Mouse (Mus musculus) heart, postnatal 25 days (tissue): ENCODE measurements around the gene Ap2a1. TPM values are rescaled to one million over a fixed set of nuclear protein-coding genes. Genes with fewer than 3 reads are reported as not detected.

ENCODE experiments used
- DNase-seq: peaks from one replicate; pipeline ENCODE4 v3.0.0; 2022; ENCODE audit warnings: low spot score
- intact Hi-C: fragments of 180-260 bp; cut with DNase I; formaldehyde crosslinking; loops from one replicate; pipeline ENCODE4 v1.15.1; 2025
- total RNA-seq, 2 experiments: library from RNA; stranded (reverse); gene quantifications; 2 replicates each; pipeline ENCODE4 v1.2.3; 2021

The Ap2a1 gene
- total RNA-seq, 2 experiments from 2014 or later = 72.5 to 73.1 TPM

- no peak for DNase-seq
- intact Hi-C loops = loop anchor here (10.0 kb wide), 1 partner anchor 846 kb away; the partner anchor contains the start of genes Rpl18 and Sphk2
Observed at GRCm38 (mm10) chr7:44868919-44869696, 60.2 kb downstream of the Ap2a1 start.

- no peak for DNase-seq
- intact Hi-C loops = loop anchor here (10.0 kb wide), 1 partner anchor 846 kb away; the partner anchor contains the start of genes Rpl18 and Sphk2
Observed at GRCm38 (mm10) chr7:44868465-44868864, 60.8 kb downstream of the Ap2a1 start.

GRCm38 (mm10) chr7:44867802-44868201 is 61.5 kb downstream of the Ap2a1 start:
- DNase-seq = no peak
- intact Hi-C loops = loop anchor here (10.0 kb wide), 1 partner anchor 847 kb away; the partner anchor contains the start of genes Rpl18 and Sphk2

- no peak for DNase-seq
- intact Hi-C loops = loop anchor here (10.0 kb wide), 1 partner anchor 848 kb away; the partner anchor contains the start of genes Rpl18 and Sphk2
Observed at GRCm38 (mm10) chr7:44867010-44867702, 62.1 kb downstream of the Ap2a1 start.

GRCm38 (mm10) chr7:44866276-44867009 is 62.9 kb downstream of the Ap2a1 start:
- intact Hi-C loops = loop anchor here (10.0 kb wide), 1 partner anchor 848 kb away; the partner anchor contains the start of genes Rpl18 and Sphk2

GRCm38 (mm10) chr7:44864595-44865542 is 64.4 kb downstream of the Ap2a1 start:
- intact Hi-C loops = loop anchor here (5.0 to 10.0 kb wide), 2 partner anchors 32 to 850 kb away; partner anchors contain the start of genes Fuz, Rpl18 and Sphk2

More at GRCm38 (mm10) chr7:44866276-44867009, 62.9 kb downstream of the Ap2a1 start:
- DNase-seq = peak; percentile 59

GRCm38 (mm10) chr7:44863982-44864494 is 65.3 kb downstream of the Ap2a1 start:
- DNase-seq = no peak
- intact Hi-C loops = loop anchor here (5.0 to 10.0 kb wide), 2 partner anchors 33 to 851 kb away; partner anchors contain the start of genes Fuz, Rpl18 and Sphk2

More at GRCm38 (mm10) chr7:44864595-44865542, 64.4 kb downstream of the Ap2a1 start:
- DNase-seq = no peak

DNA sequence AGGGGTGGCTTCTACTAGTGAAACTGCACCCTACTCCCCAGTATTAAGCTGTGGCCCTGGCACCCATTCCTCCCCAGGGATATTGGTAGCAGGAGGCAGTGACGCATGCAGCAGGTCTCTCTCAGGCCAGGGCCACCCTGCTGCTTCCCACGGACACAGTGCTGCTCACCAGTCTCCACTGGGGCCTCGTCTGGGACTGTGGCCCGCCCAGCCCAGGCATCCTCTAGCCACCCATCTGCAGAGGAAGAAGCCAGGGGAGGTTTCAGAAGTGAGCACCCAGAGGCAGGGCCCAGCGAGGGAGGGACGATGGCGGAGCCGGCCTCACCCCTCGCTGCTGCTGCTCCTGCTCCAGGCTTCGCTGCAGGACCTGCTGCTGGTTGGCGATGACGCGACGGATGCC is 66.1 kb downstream of the Ap2a1 start:
- intact Hi-C loops = loop anchor here (5.0 to 10.0 kb wide), 2 partner anchors 34 to 852 kb away; partner anchors contain the start of genes Fuz, Rpl18 and Sphk2

GRCm38 (mm10) chr7:44862434-44862833 is 66.9 kb downstream of the Ap2a1 start:
- intact Hi-C loops = loop anchor here (5.0 to 10.0 kb wide), 2 partner anchors 35 to 852 kb away; partner anchors contain the start of genes Fuz, Rpl18 and Sphk2
- DNase-seq = no peak

More for the DNA sequence above, 66.1 kb downstream of the Ap2a1 start:
- no peak for DNase-seq

GRCm38 (mm10) chr7:44861429-44861816 is 67.9 kb downstream of the Ap2a1 start:
- intact Hi-C loops = loop anchor here (5.0 to 10.0 kb wide), 2 partner anchors 36 to 853 kb away; partner anchors contain the start of genes Fuz, Rpl18 and Sphk2
- no peak for DNase-seq

DNA sequence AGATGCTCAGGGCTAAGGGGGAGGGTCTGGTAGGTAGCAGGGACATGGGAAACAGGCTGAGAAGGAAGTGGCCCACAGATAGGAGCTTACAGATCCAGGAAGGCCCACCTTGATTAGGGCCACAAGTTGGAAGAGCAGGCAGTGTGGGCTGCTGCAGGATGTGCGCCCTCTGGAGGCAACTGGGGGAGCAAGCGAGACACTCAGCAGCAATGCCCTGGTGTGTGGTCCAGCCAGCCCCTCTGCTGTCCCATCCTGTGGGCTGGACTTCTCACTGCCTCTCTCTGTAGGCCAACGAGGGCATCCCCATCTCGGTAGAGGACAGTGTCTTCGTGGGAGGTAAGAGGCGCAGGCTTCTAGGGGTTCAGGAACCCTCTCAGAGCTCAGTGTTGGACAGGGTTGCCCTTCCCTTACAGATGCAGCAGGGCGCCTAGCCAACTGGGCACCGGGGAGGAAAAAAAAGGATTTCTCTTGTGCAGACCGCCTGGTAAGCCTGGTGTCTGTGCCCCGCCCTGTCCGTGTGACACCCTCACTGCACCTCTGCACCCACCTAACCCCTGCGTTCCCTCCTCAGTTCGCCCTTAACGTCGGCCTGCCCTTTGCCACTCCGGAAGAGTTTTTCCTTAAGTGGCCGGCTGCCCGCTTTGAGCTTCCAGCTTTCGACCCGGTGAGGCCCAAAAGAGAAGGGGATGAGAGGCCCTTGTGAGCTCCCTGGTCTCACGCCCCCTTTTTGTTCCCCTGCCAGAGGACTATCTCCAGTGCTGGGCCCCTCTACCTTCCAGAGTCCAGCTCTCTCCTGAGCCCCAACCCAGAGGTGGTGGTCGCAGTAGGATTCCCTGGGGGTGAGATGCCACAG is 68.5 kb downstream of the Ap2a1 start:
- intact Hi-C loops = loop anchor here (5.0 to 10.0 kb wide), 2 partner anchors 36 to 854 kb away; partner anchors contain the start of genes Fuz, Rpl18 and Sphk2
- DNase-seq = no peak

DNA sequence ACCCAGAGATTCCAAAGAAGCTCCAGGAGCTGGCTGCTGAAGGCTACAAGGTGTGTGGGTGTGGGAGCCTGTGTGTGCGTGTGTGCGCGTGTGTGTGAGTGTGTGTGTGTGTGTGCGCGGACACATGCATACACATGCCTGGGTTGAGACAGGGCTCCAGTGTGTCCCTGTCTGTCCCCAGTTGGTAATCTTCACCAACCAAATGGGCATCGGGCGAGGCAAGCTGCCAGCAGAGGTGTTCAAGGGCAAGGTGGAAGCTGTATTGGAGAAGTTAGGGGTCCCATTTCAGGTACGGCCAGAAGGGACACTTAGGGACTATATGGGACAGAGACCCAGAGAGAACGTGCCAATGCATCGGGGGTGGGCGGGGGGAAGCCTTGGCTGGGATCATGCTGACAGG is 69.4 kb downstream of the Ap2a1 start:
- intact Hi-C loops = loop anchor here (5.0 to 10.0 kb wide), 2 partner anchors 37 to 855 kb away; partner anchors contain the start of genes Fuz, Rpl18 and Sphk2
- no peak for DNase-seq

DNA sequence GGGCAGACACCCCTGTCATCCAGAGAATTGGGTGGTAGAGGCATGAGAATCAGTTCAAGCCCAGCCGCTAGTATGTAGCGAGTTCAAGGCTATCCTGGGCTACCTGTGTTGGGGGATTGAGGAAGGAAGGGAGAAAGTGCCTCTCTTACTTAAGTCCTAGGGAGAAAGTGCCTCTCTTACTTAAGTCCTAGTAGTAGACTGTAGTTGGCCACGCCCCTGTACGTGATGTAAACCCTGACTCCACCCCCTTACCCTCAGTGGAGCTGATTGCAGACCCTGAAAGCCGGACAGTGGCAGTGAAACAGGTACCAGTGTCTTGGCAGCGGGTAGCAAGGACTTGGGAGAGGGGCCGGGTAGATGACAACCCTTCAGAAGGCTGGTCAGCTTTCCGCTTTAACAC is 71.4 kb downstream of the Ap2a1 start:
- intact Hi-C loops = no loop called here
- no peak for DNase-seq

- DNase-seq = peak; percentile 74
- intact Hi-C loops = no loop called here
Observed at GRCm38 (mm10) chr7:44857042-44857552, 72.2 kb downstream of the Ap2a1 start, which contains the start of gene Pnkp. TSS of gene Pnkp (plus strand) at chr7:44857139.

DNA sequence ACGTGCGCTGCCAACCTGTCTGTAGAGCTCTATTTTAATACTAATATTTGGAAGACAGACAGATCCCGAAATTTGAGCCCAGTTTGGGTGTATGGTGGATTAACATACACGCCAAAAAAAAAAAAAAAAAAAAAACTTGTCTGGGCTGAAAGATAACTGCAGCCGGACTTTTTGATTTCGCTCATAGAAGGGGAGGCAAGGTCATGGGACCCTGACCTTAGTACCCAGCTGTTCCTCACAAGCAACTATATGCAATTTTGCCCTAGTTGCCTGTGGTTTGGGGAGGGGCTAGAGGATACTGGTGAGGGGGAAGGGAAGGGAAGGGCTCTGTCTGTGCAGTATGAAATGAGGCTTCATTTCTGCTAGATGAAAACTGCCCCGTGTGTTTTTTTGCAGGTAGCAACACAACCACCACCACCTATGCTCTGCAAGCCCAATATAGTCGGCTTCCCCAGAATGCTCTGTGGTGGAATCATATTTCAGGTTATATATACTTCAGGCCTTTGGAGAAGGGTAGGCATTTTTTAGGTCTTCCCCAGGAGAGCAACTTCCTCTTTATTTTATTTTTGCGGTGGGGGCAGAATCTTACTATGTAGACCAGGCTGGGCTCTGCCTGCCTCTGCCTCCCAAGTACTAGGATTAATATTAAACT is 72.9 kb downstream of the Ap2a1 start:
- intact Hi-C loops = no loop called here
- DNase-seq = no peak

GRCm38 (mm10) chr7:44855036-44855435 is 74.3 kb downstream of the Ap2a1 start:
- DNase-seq = no peak
- intact Hi-C loops = no loop called here
